Comparison of ENCODE assay signal across 21 mouse cellular contexts in genomic region chr11:65723715-65724114, GRCm38 (mm10).
"Had no signal": no experiment of that assay in that cellular context is flagged by ENCODE, and none has a peak within 500 bp of the region (broad histone marks: within the 10 kb centered on the region; RNA-seq: fewer than 3 reads in every experiment).

No protein-coding gene starts in this region.

- ATAC-seq: hindbrain, embryonic 16.5 days; hindbrain, postnatal 0 days; inflammation-experienced regulatory T-cells, adult 6 months; intestine, embryonic 15.5 days; intestine, embryonic 16.5 days; intestine, postnatal 0 days had no signal

- DNase-seq: heart, postnatal 10 days; heart, postnatal 14 days; heart, postnatal 36 days; heart, postnatal 4 days; kidney, adult 11 months; kidney, adult 18-20 months; kidney, adult 2 months; kidney, adult 8-10 months; kidney, adult 9 months; kidney, postnatal 10 days; kidney, postnatal 14 days; kidney, postnatal 25 days; kidney, postnatal 4 days; layer of hippocampus, adult 9-11 months; layer of hippocampus, postnatal 36 days had no signal
